Mouse (Mus musculus) G1E (cell line): ENCODE data around the gene Adam19.

Experiments used
- CTCF ChIP-seq: IDR thresholded peaks from 2 replicates; pipeline ENCODE4 v1.5.1; 2012; ENCODE audit warnings: low read depth, low read length, inconsistent platforms, mixed read lengths
- GATA1 ChIP-seq: IDR thresholded peaks from 2 replicates; pipeline ENCODE4 v1.6.1; 2012; ENCODE audit warnings: borderline replicate concordance, low read length, inconsistent platforms, mixed read lengths

- TF ChIP-seq CTCF (no peak), GATA1 (no peak)
Observed at GRCm38 (mm10) chr11:46060651-46061020, 4.8 kb downstream of the Adam19 start.
